Mouse (Mus musculus) CH12.LX (cell line): Measurements from ENCODE around the gene Lamtor4.

Source experiments
- CHD1 ChIP-seq: IDR thresholded peaks from 2 replicates; pipeline ENCODE4 v1.6.1; 2012; ENCODE audit warnings: low read depth, low read length, improper control_type of control experiment, inconsistent platforms
- CTCF ChIP-seq, 2 experiments: IDR thresholded peaks in 1 of 2; conservative IDR thresholded peaks in 1 of 2; 2 replicates each; pipeline ENCODE4 v1.5.1; 2011 to 2012; ENCODE audit warnings: low read depth in 2 of 2, low read length in 2 of 2, improper control_type of control experiment in 1 of 2, inconsistent platforms in 1 of 2, mild to moderate bottlenecking in 1 of 2, moderate library complexity in 1 of 2
- EP300 ChIP-seq: IDR thresholded peaks from 2 replicates; pipeline ENCODE4 v1.6.1; 2011; ENCODE audit warnings: low read length, improper control_type of control experiment
- KAT2A ChIP-seq: IDR thresholded peaks from 2 replicates; pipeline ENCODE4 v1.6.1; 2012; ENCODE audit warnings: low read length, improper control_type of control experiment, inconsistent platforms; ENCODE audit not compliant: insufficient replicate concordance
- MAX ChIP-seq: IDR thresholded peaks from 2 replicates; pipeline ENCODE4 v1.6.1; 2011; ENCODE audit warnings: low read length, improper control_type of control experiment
- MYC ChIP-seq: IDR thresholded peaks from 2 replicates; pipeline ENCODE4 v1.6.1; 2011; ENCODE audit warnings: low read depth, mild to moderate bottlenecking, improper control_type of control experiment, low read length
- POLR2A ChIP-seq: IDR thresholded peaks from 2 replicates; pipeline ENCODE4 v1.6.1; 2011; ENCODE audit warnings: low read depth, mild to moderate bottlenecking, improper control_type of control experiment, low read length
- SMC3 ChIP-seq: IDR thresholded peaks from 2 replicates; pipeline ENCODE4 v1.6.1; 2011; ENCODE audit warnings: low read depth, low read length, improper control_type of control experiment
- TBP ChIP-seq: conservative IDR thresholded peaks from 2 replicates; pipeline ENCODE4 v1.6.1; 2011; ENCODE audit warnings: low read depth, low read length, improper control_type of control experiment
- USF1 ChIP-seq: IDR thresholded peaks from 2 replicates; pipeline ENCODE4 v1.6.1; 2014; ENCODE audit warnings: low read depth, mild to moderate bottlenecking, inconsistent platforms, low read length, improper control_type of control experiment
- ZNF384 ChIP-seq: IDR thresholded peaks from 2 replicates; pipeline ENCODE4 v1.6.1; 2012; ENCODE audit warnings: low read depth, low read length, improper control_type of control experiment, inconsistent platforms

DNA sequence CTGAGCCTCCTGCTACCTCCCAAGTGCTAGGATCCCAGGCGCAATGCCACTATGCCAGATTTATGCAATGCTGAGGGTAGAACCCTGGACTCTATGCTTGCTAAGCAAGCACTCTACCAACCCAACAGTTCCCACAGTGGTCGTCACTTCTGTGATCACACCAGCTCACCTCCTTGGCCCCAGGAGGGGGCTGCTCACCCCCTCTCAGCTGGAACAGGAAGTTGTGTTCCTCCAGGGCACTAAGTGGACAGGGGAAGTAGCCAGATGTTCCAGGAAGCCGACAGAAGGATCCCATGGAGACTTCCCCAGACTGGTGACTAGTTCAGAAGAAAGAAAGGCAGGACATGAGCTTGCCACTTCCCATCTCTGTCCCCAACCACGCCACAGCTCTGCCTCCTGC, 6.7 kb downstream of the Lamtor4 start:
- no peak for TF ChIP-seq ZNF384
- TF ChIP-seq USF1: no peak
- TF ChIP-seq CTCF (conservative IDR thresholded peaks at IDR 0.05 in 1 of 2, IDR thresholded peaks at IDR 0.05 in 1 of 2; ENCODE audit: low read depth in 2 of 2, low read length in 2 of 2): no peak
- no peak for TF ChIP-seq CHD1
- TF ChIP-seq POLR2A: no peak
- TF ChIP-seq MYC: no peak
- TF ChIP-seq MAX: no peak
- TF ChIP-seq KAT2A: no peak
- TF ChIP-seq EP300: no peak
- TF ChIP-seq SMC3: no peak
- TF ChIP-seq TBP: no peak
